Mouse (Mus musculus): ENCODE results near the gene Rpa3.
A peak's percentile ranks its signal among the peaks of the same experiment; 100 is the strongest.

Rpa3 gene

DNA sequence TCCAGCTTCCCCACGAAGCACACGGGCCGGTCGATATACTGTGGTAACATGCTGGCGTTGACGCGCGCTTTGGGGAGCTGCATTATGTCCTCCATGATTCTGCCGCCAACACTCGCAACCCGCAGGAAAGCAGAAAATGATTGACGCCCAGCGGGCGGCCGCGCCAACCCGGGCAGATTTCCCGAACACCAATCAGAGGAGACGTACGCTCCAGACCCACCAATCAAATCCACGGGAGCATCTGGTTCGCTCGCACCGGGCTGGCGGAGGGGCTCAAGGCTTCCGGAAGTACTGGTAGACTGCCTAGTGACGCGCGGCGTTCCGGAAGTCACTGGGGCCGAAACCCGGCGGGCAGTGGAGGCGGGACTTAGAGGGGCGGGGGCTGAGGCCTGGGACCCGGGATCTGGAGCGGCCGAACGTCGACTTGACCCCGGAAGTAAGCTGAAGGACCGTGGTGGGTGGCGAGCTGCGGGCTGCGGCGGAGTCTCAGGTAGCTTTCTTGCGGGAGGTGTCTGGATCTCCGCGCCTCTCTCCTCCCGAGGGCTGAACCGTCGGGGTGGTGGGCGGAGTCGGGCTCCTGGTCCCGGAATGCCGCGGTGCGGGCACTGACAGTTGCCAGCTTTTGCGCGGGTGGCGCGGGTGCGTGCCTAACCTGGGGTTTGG is at the start of gene Rpa3, which contains the start of the genes Umad1 and Gm45062:
Gene Rpa3, minus strand, starts transcription at position 170 of the 663 bp plus-strand sequence.
Gene Umad1, plus strand, starts transcription at position 285 of the 663 bp plus-strand sequence.
Gene Gm45062, plus strand, starts transcription at position 447 of the 663 bp plus-strand sequence.
- peak; percentile 92 to 95 for DNase-seq (ENCODE audit: low spot score in 2 of 2)

DNA sequence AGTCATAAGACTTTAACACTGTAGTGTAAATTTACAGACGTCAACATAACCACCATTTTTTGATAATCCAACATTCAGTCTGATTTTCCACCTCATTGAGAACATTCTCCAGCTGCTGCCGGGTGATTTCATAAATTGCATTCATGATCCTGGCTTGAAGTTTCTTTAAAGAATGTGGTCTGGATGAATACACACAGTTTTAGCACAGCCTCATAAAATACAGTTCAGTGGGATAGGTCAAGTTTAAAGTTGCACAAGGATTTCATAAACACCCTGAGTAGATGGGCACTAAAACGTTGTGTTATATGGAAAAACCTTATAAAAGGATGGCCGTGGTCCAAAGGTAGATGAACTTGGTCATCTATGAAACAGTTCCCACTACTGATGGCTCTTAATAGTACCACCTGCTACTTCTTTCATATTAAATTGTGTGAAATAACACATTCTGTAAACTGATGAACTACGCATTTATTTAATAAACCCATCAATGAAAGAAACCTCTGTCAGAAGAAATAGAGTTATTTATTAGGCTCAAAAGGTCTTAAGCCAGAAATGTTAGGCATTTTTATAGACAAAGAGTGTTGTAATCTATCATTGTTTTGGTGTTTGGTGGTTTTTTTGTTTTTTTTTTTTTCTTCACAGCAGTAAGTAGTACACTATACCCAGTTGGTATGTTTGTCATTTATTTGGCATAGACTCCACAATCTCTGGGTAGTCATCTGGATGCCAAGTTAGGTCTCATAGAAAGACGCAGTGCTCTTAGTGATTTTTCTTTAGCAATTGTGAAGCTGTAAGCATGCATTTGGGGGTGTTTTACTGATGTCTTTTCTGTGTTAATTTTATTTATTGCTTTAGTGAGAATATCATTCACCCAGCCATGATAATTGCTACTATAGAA is 49.2 kb upstream of the Rpa3 start:
- DNase-seq (ENCODE audit: low spot score in 2 of 2), result no peak

- DNase-seq (ENCODE audit: low spot score in 2 of 2), result peak; percentile 32 to 36
Measured at GRCm38 (mm10) chr6:8299066-8299863, 40.3 kb upstream of the Rpa3 start.

GRCm38 (mm10) chr6:8294048-8294784 is 35.2 kb upstream of the Rpa3 start:
- DNase-seq (ENCODE audit: low spot score in 2 of 2), result no peak

DNA sequence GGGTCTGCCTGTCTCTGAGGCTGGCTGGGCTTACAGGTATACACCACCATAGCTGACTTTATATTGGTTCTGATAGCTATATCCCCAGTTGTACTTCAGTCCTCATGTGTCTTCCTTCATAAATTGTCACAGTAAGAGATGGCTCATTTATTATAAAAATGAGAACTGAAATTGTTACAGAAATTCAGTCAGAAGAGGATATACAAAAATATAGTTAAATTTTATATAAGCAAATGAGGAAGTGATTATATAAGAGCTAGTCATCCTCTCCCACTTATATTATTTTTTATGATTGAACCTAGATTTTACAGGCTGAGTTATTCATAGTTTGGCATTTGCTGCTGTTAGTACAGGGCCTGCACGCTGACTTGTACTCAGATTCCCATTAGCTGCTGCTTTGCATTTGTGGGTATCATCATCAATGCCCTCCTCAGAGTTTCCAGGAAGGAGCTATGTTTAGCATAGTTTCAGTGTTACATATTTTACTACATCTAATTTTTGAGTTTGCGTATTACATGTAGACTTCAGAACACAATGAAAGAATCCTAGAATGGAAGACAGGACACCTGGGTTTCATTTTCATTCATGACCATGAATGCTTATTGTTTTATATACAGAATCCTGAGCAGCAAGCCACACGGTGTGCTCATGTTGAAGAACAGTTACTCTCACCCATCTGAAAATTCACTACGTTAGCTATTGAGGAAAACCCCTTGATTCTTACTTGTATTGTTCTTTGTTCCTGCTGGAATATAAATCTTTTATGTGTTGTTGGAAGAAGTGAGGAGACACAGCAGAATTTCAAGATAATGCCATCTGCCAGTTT is 30.0 kb upstream of the Rpa3 start:
- DNase-seq (ENCODE audit: low spot score in 2 of 2), result no peak

DNA sequence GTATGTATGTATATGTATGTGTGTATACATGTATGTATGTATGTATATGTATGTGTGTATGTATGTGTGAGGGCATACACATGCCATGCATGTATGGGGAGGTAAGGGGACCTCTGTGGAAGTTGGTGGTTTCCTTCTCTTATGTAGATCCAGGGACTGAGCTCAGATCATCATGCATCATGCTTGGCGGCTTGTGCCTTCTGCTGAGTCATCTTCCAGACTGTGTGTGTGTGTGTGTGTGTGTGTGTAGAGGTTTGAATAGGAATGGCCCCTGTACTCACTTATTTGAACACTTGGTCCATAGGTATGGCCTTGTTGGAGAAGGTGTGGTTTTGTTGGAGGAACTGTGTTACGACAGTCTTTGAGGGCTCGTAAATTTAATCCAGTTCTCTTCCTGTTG is 27.2 kb upstream of the Rpa3 start:
- no peak for DNase-seq (ENCODE audit: low spot score in 2 of 2)

DNA sequence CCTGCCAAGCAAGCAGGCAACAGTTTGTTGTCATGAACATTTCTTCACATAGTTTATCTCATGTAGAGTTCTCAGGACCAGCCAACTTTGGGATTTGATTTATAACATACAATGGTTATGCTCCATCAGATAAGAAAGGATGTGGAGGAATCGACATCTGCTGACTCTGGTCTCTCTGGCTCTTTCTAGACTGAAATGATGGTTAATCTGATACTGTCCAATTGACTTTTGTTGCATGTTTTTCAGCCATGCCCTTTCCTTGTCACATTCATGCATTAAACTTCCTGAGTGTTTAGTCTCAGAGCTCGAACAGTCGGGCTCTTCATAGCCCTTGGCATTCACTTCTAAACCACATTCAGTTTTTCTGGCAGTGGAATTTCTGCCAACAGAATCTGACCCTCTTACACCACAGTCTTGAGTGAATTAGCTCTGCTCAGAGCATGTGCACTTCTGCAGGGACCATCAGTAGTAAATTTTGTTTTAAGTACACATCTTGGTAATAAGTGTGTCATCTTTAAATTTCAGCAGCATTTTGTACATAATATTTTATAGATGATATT is 26.5 kb upstream of the Rpa3 start:
- no peak for DNase-seq (ENCODE audit: low spot score in 2 of 2)

DNA sequence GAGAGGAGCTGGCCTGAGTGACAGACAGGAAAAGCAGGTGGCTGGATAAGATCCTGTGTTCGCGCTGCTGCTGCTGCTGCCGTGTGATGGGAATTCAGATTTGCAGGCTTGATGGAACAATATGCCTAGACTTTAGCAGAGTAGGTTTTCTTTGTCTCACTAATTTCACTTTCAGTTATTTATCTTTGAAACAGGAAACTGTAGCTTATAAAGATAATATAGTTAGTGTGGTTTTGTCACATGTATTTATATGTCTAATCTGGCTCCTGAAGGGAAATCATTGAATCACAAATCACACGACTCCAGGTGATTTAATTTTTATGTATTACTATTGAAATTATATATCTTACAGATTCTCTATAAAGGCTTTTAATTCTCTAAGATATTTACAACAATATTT is 24.3 kb upstream of the Rpa3 start:
- DNase-seq (ENCODE audit: low spot score in 2 of 2), result no peak

DNA sequence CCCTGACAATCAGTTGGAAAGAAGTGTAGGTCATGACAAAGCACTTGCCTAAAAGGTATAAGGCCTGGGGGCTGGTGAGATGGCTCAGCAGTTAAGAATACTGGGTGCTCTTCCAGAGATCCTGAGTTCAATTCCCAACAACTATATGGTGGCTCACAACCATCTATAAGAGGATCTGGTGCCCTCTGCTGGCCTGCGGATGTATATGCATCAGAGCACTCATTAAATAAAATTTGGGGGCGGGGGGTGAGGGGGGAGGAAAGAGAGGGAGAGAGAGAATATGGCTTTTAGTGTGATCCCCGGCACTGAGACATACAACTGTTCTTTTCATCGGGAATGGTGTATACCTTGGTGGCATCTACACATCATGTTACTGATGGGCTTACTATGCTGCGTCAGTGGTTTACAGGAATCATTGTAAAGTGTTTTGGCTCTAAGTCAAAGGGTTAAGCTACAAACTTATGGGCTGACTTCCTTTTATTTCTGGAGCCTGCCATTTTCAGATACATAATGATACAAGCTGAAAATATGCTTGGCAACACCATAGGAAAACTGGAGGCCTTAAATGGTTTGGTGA is 19.5 kb upstream of the Rpa3 start:
- DNase-seq (ENCODE audit: low spot score in 2 of 2), result peak in 1 of 2 experiments; percentile 46

- DNase-seq (ENCODE audit: low spot score in 2 of 2), result no peak
Measured at GRCm38 (mm10) chr6:8276431-8276830, 17.5 kb upstream of the Rpa3 start.

DNA sequence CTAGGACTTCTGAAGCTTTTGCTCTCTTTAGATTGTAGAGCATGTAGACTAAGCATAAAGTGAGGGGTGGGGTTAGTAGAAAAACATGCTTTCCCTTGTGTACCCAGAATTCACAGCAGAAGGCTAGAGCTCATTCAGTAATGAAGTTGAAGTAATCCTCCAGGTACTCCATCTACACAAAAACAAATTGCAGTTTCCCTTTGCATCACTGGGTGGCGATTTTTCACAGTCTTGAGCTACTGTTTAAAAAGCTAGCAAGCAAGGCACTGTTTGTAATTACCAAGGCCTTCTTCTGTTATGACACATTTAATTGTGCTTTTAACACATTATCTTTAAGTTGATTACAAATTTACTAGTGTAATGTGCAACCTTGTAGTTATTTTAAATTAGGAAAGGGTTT is 16.1 kb upstream of the Rpa3 start:
- peak; percentile 87 to 90 for DNase-seq (ENCODE audit: low spot score in 2 of 2)

GRCm38 (mm10) chr6:8274387-8275054 is 15.5 kb upstream of the Rpa3 start:
- peak; percentile 32 to 64 for DNase-seq (ENCODE audit: low spot score in 2 of 2)

DNA sequence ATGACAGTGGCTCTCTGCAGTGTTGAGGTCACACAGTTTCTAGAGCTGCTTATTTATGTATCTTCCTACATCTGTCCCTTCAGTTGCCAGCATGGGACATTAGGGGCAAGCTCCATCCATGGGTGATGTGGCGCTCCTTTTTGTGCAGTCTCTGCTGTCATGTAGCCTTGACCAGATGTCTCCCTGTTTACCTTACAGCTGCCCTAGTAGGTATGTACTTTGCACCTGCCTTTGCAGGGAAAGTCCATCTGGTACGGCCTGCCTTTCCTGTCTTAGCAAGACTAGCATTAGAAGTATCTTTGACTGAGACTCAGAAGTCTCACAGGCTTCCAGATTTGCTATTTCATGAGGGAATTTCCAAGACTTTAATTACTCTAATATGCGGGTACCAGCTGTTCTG is 12.1 kb upstream of the Rpa3 start:
- DNase-seq (ENCODE audit: low spot score in 2 of 2), result no peak

- DNase-seq (ENCODE audit: low spot score in 2 of 2), result no peak
Measured at GRCm38 (mm10) chr6:8259667-8260044, 683 bp upstream of the Rpa3 start.

DNA sequence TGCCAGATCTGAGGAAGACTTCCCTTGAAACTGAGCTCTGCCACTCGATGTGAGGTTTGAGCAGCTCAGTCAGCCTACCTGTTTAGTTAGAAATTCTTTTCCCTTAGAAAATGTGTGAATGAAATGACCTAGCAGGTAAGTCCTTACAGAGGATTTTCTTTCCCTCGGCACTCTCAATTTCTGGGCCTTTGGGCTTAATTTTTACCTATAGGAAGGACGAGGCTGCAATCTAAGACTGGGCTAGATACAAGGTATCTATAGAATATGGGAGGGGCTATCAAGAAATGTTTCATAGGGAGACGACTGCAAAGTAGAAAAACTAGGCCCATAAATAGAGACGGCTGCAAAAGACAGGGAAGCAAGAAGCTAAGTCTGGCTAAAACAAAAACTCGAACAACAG is 657 bp downstream of the Rpa3 start:
- DNase-seq (ENCODE audit: low spot score in 2 of 2), result no peak

DNA sequence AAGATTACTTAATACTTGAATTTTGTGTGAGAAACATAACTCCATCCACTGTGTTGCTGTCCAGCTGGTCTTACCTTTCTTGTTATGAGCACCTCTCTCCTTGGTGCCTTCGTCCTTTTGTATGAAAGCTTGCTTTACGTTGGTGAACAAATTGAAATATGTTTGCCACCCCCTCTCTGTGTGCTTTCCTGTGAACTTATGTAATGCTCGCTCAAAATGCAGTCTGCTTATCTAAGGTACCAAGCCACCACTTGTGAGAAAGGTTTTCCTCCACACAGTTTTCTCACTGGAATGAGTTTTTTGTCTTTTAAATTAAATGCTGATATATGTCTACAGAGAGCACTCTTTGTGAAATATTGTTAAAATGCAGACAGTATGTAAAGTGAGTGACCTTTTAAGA is 30.4 kb downstream of the Rpa3 start:
- no peak for DNase-seq (ENCODE audit: low spot score in 2 of 2)

DNA sequence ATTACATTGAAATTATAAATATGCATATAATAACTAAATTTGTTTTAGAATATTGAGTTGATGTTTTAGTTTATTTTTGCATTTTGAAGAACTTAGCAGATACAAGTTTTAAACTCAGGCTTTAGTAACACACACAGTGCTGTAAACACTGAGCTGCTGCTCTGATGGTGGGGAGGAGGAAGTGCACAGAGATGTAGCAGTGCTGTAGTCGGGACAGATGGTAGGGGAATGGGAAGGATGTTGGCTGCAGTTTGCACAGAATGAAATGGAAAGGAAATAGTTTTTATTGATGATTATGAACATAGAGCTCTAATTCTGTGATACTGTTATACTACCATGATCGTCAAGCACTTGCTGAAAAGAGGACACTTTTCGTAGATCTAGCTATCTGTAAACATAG is 31.9 kb downstream of the Rpa3 start:
- DNase-seq (ENCODE audit: low spot score in 2 of 2), result no peak

DNA sequence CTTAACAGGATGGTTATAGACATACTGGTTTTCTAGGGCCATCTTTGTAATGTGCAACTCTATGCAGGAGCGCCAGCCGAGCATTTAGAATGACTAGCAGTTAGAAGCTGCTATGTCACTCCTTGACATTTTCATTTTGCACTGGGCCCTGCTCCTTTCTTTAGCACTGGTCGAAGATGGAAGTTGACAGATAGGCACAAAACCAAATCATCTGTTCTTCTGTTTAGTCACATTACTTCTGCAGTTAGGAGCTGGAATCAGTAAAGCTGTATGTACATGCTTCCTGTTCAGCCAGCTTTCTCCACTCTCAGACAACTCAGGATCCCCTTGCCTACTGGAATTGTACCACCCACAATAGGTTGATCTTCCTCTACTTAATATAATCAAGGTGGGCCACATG is 48.3 kb downstream of the Rpa3 start:
- DNase-seq (ENCODE audit: low spot score in 2 of 2), result no peak

GRCm38 (mm10) chr6:8209866-8210186 is 49.1 kb downstream of the Rpa3 start:
- no peak for DNase-seq (ENCODE audit: low spot score in 2 of 2)

All from thymus, postnatal 10 days (tissue).